Mouse (Mus musculus) ovary, postnatal 14 days (tissue): ENCODE results near the gene Olfr1240.

ENCODE experiments used
- DNase-seq: peaks from one replicate; pipeline ENCODE4 v3.0.0; 2022; ENCODE audit warnings: low spot score

Gene Olfr1240

GRCm38 (mm10) chr2:89442900-89443299, at the start of gene Olfr1240:
Gene Olfr1240, minus strand, starts transcription at chr2:89443000.
- DNase-seq = no peak

GRCm38 (mm10) chr2:89487026-89487425, 44.2 kb upstream of the Olfr1240 start, which contains the start of gene Olfr1241:
Gene Olfr1241, minus strand, starts transcription at chr2:89487126.
- DNase-seq = no peak

- DNase-seq = no peak
Measured at GRCm38 (mm10) chr2:89420307-89420706, 22.5 kb downstream of the Olfr1240 start, which contains the start of gene Olfr1239. Gene Olfr1239, minus strand, starts transcription at chr2:89420407.

- no peak for DNase-seq
Measured at GRCm38 (mm10) chr2:89414557-89414956, 28.2 kb downstream of the Olfr1240 start.

- DNase-seq = no peak
Measured at GRCm38 (mm10) chr2:89409576-89409975, 33.2 kb downstream of the Olfr1240 start, which contains the start of gene Olfr1238. Gene Olfr1238, minus strand, starts transcription at chr2:89409676.

DNA sequence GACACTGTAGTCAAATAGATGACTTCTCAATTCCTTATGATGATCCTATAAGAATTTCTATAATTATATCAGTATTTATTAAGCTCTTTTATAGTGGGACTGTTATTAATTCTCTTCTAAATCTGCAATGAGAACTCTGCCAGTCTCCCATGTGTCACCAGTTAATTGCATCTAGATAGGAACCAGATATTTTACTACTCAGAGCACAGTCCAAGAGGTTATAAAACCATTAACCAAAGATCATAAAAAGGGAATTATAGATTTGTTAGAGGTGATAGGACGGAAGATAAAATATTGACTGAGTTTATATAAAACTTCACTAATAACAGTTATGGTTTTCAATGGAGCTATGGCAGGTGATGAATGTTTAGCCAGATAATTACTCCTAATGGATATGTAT, 41.9 kb downstream of the Olfr1240 start:
- no peak for DNase-seq
